Comparison of ENCODE assay signal across 12 mouse cellular contexts in genomic region chr17:45578843-45579242, GRCm38 (mm10). TPM values are rescaled to one million over a fixed set of nuclear protein-coding genes. Genes with fewer than 3 reads are reported as not detected.
A peak's percentile ranks its signal among the peaks of the same experiment; 100 is the strongest.
DNase-seq lines count a peak whose midpoint lies in the region; ATAC-seq and TF ChIP-seq lines count a peak whose summit lies in the region.
"Had no signal": no experiment of that assay in that cellular context is flagged by ENCODE, and none has a peak within 500 bp of the region (broad histone marks: within the 10 kb centered on the region; RNA-seq: fewer than 3 reads in every experiment).

No protein-coding gene starts in this region.

- 70% methylated on average over 7 of the region's 7 CpGs for WGBS in liver, adult 2 months
- WGBS in stomach, embryonic 15.5 days = 68% methylated on average over 7 of the region's 7 CpGs
- 78% methylated on average over 7 of the region's 7 CpGs for WGBS in neural tube, embryonic 15.5 days

- no peak overlapping the region for H3K27ac ChIP-seq in liver, adult 2 months (replicated peaks; ENCODE audit: insufficient read depth, low read depth, low read length)
- H3K27ac ChIP-seq in stomach, embryonic 15.5 days = peak overlapping the region; percentile 83
- H3K27ac ChIP-seq in neural tube, embryonic 15.5 days (replicated peaks) = no peak overlapping the region
- H3K27ac ChIP-seq: neural tube, embryonic 12.5 days had no signal

- H3K36me3 ChIP-seq in liver, adult 2 months (ENCODE audit: control insufficient read depth, insufficient read depth, low read length) = no peaks in the 10 kb centered on the region
- no peaks in the 10 kb centered on the region for H3K36me3 ChIP-seq in stomach, embryonic 15.5 days
- H3K36me3 ChIP-seq in neural tube, embryonic 15.5 days = no peaks in the 10 kb centered on the region
- H3K36me3 ChIP-seq: liver, embryonic 15.5 days; neural tube, embryonic 12.5 days had no signal

- peak; percentile 56 for DNase-seq in embryo, embryonic 11 days
- no peak for DNase-seq in embryo, embryonic 10.5 days (ENCODE audit: low spot score)
- DNase-seq in liver, adult 2 months (ENCODE audit: extremely low read depth, low read depth, low spot score) = peak; percentile 43
- DNase-seq in liver (no peak), ZHBTc4 (ENCODE audit: low read depth, low spot score) (peak; percentile 77)
- DNase-seq in yolk sac, embryonic 10.5 days (ENCODE audit: low spot score) = no peak
- DNase-seq: cerebellum, adult 9-10 months had no signal

- no peak overlapping the region for H3K4me2 ChIP-seq in stomach, embryonic 15.5 days
- no peak overlapping the region for H3K4me2 ChIP-seq in neural tube, embryonic 15.5 days
- H3K4me2 ChIP-seq: liver, embryonic 15.5 days; neural tube, embryonic 12.5 days had no signal

- no peak for ATAC-seq in stomach, embryonic 15.5 days (ENCODE audit: insufficient read depth, low FRiP score, low read depth)
- no peak for ATAC-seq in neural tube, embryonic 15.5 days (ENCODE audit: low FRiP score)
- ATAC-seq: intestine, embryonic 16.5 days had no signal

- TF ChIP-seq CTCF in liver, adult 2 months (IDR thresholded peaks at IDR 0.05; ENCODE audit: low read depth, low read length) = peak; percentile 31; the same call in 1 of the 2 replicates

- no peak overlapping the region for H3K4me3 ChIP-seq in liver, adult 2 months (ENCODE audit: insufficient read depth, low read depth, low read length)
- no peak overlapping the region for H3K4me3 ChIP-seq in stomach, embryonic 15.5 days (replicated peaks)
- no peak overlapping the region for H3K4me3 ChIP-seq in neural tube, embryonic 15.5 days (replicated peaks)
- H3K4me3 ChIP-seq: liver, embryonic 15.5 days; neural tube, embryonic 12.5 days had no signal

- no peaks in the 10 kb centered on the region for H3K27me3 ChIP-seq in liver, adult 2 months (ENCODE audit: control insufficient read depth, insufficient read depth, low read length)
- no peaks in the 10 kb centered on the region for H3K27me3 ChIP-seq in stomach, embryonic 15.5 days (replicated peaks)
- no peaks in the 10 kb centered on the region for H3K27me3 ChIP-seq in neural tube, embryonic 15.5 days (replicated peaks)
- H3K27me3 ChIP-seq: liver, embryonic 15.5 days; neural tube, embryonic 12.5 days had no signal

- TF ChIP-seq POLR2A in liver, adult 2 months (IDR thresholded peaks at IDR 0.05; ENCODE audit: extremely low read depth, insufficient read depth, low read length) = no peak

- no peak overlapping the region for H3K9ac ChIP-seq in liver, adult 2 months (ENCODE audit: low read depth, low read length)
- no peak overlapping the region for H3K9ac ChIP-seq in stomach, embryonic 15.5 days
- H3K9ac ChIP-seq in neural tube, embryonic 15.5 days (replicated peaks) = no peak overlapping the region
- H3K9ac ChIP-seq: liver, embryonic 15.5 days; neural tube, embryonic 12.5 days had no signal

- no peaks in the 10 kb centered on the region for H3K79me2 ChIP-seq in liver, adult 2 months (ENCODE audit: control insufficient read depth, insufficient read depth, low read length)

- H3K9me3 ChIP-seq in stomach, embryonic 15.5 days = no peaks in the 10 kb centered on the region
- H3K9me3 ChIP-seq in neural tube, embryonic 15.5 days (replicated peaks) = no peaks in the 10 kb centered on the region
- H3K9me3 ChIP-seq: liver, embryonic 15.5 days; neural tube, embryonic 12.5 days had no signal

- H3K4me1 ChIP-seq in liver, adult 2 months (ENCODE audit: control insufficient read depth, insufficient read depth, low read length) = peaks cover 11% of the 10 kb centered on the region
- H3K4me1 ChIP-seq in stomach, embryonic 15.5 days = peaks cover 24% of the 10 kb centered on the region
- H3K4me1 ChIP-seq in neural tube, embryonic 15.5 days = peaks cover 26% of the 10 kb centered on the region

RNA-seq across cellular contexts. Expression of gene Hsp90ab1, which starts 5.8 kb away (rescaled TPM):
- 248 and 362 TPM in 2 replicates for total RNA-seq in liver, adult 2 months (2014; rRNA removed)
- 226 and 272 TPM in 2 replicates for polyA plus RNA-seq in liver, adult 2 months (2012; rRNA removed)
- polyA plus RNA-seq in stomach, embryonic 15.5 days (2015; fragmentation: Nextera tagmentation; extraction: Ambion mirVana) = 1,532 and 1,551 TPM in 2 replicates
- polyA plus RNA-seq in neural tube, embryonic 15.5 days (2015; fragmentation: Nextera tagmentation; extraction: Ambion mirVana) = 1,466 and 1,575 TPM in 2 replicates

RNA-seq across cellular contexts. Expression of gene Slc35b2, which starts 15.2 kb away (rescaled TPM):
- 43.0 and 45.9 TPM in 2 replicates for total RNA-seq in liver, adult 2 months (2014; rRNA removed)
- polyA plus RNA-seq in liver, adult 2 months (2012; rRNA removed) = 69.7 and 73.0 TPM in 2 replicates
- polyA plus RNA-seq in stomach, embryonic 15.5 days (2015; fragmentation: Nextera tagmentation; extraction: Ambion mirVana) = 115 and 131 TPM in 2 replicates
- polyA plus RNA-seq in neural tube, embryonic 15.5 days (2015; fragmentation: Nextera tagmentation; extraction: Ambion mirVana) = 86.3 and 99.5 TPM in 2 replicates

RNA-seq across cellular contexts. Expression of gene Slc29a1, which starts 20.6 kb away (rescaled TPM):
- total RNA-seq in liver, adult 2 months (2014; rRNA removed) = 220 and 240 TPM in 2 replicates
- 618 and 693 TPM in 2 replicates for polyA plus RNA-seq in liver, adult 2 months (2012; rRNA removed)
- 83.4 and 88.9 TPM in 2 replicates for polyA plus RNA-seq in stomach, embryonic 15.5 days (2015; fragmentation: Nextera tagmentation; extraction: Ambion mirVana)
- polyA plus RNA-seq in neural tube, embryonic 15.5 days (2015; fragmentation: Nextera tagmentation; extraction: Ambion mirVana) = 42.8 and 77.5 TPM in 2 replicates

RNA-seq across cellular contexts. Expression of gene Mymx, which starts 23.1 kb away (rescaled TPM):
- total RNA-seq in liver, adult 2 months (2014; rRNA removed) = not detected in 2 replicates
- polyA plus RNA-seq in liver, adult 2 months (2012; rRNA removed) = not detected in 2 replicates
- polyA plus RNA-seq in stomach, embryonic 15.5 days (2015; fragmentation: Nextera tagmentation; extraction: Ambion mirVana) = 0.40 and 1.3 TPM in 2 replicates
- polyA plus RNA-seq in neural tube, embryonic 15.5 days (2015; fragmentation: Nextera tagmentation; extraction: Ambion mirVana) = 1.5 and 1.6 TPM in 2 replicates

RNA-seq across cellular contexts. Expression of gene Nfkbie, which starts 23.3 kb away (rescaled TPM):
- total RNA-seq in liver, adult 2 months (2014; rRNA removed) = 1.6 and 1.9 TPM in 2 replicates
- polyA plus RNA-seq in liver, adult 2 months (2012; rRNA removed) = 2.0 and 3.0 TPM in 2 replicates
- polyA plus RNA-seq in stomach, embryonic 15.5 days (2015; fragmentation: Nextera tagmentation; extraction: Ambion mirVana) = 4.3 and 4.4 TPM in 2 replicates
- polyA plus RNA-seq in neural tube, embryonic 15.5 days (2015; fragmentation: Nextera tagmentation; extraction: Ambion mirVana) = 4.8 and 10.1 TPM in 2 replicates

Comparison
In these comparisons a context has a peak if more than half of its experiments do, and no peak if none do; other contexts are left out.
1. DNase-seq: peak in embryo, embryonic 11 days (single experiment), liver, adult 2 months (single experiment) and ZHBTc4 (single experiment); none in embryo, embryonic 10.5 days (single experiment), liver (single experiment) and yolk sac, embryonic 10.5 days (single experiment).